Mouse (Mus musculus) hindbrain, embryonic 14.5 days (tissue): ENCODE measurements at regions not wholly inside any gene's neighbourhood (a gene's known extent, or its start where the extent isn't known, plus 50 kb on each side); places are given as distances from the start of the nearest gene placed in this dataset.

Source experiments
- ATAC-seq: fragments of 200-750 bp; cut with Nextera tagmentation; 2 replicates; pipeline ENCODE4 v1.8.0; 2017; ENCODE audit warnings: moderate number of reproducible peaks, mild to moderate bottlenecking, moderate TSS enrichment, moderate library complexity; ENCODE audit not compliant: low FRiP score
- DNase-seq: peaks from one replicate; pipeline ENCODE4 v3.0.0-alpha.2; 2015; ENCODE audit warnings: low spot score
- H3K27ac ChIP-seq: fragments of 300-500 bp; sonication (generic); 2 replicates; pipeline ENCODE4 v1.5.1; 2014; ENCODE audit warnings: mild to moderate bottlenecking, moderate library complexity
- H3K27me3 ChIP-seq: fragments of 300-500 bp; sonication (generic); 2 replicates; pipeline ENCODE4 v1.6.1; 2014; ENCODE audit warnings: mild to moderate bottlenecking, low read length, mixed read lengths; ENCODE audit not compliant: control insufficient read depth, insufficient read depth
- H3K36me3 ChIP-seq: fragments of 300-500 bp; sonication (generic); replicated peaks from 2 replicates; pipeline ENCODE4 v1.6.1; 2014; ENCODE audit not compliant: control insufficient read depth, insufficient read depth
- H3K4me1 ChIP-seq: fragments of 300-500 bp; sonication (generic); replicated peaks from 2 replicates; pipeline ENCODE4 v1.6.1; 2014; ENCODE audit warnings: antibody characterized with exemption, low read length, mixed read lengths; ENCODE audit not compliant: control insufficient read depth, insufficient read depth
- H3K4me2 ChIP-seq: fragments of 300-500 bp; sonication (generic); replicated peaks from 2 replicates; pipeline ENCODE4 v1.6.1; 2014; ENCODE audit warnings: mild to moderate bottlenecking, moderate library complexity
- H3K4me3 ChIP-seq: fragments of 300-500 bp; sonication (generic); replicated peaks from 2 replicates; pipeline ENCODE4 v1.5.1; 2014; ENCODE audit warnings: mild to moderate bottlenecking, low read length
- H3K9ac ChIP-seq: fragments of 300-500 bp; sonication (generic); 2 replicates; pipeline ENCODE4 v1.6.1; 2014
- H3K9me3 ChIP-seq: fragments of 300-500 bp; sonication (generic); 2 replicates; pipeline ENCODE4 v1.6.1; 2016; ENCODE audit warnings: low read length; ENCODE audit not compliant: control insufficient read depth
- WGBS: fragments of 180-500 bp; shearing (Covaris S2); extraction: QIAGEN DNeasy Blood & Tissue Kit; methylation state at CpG from one replicate; pipeline ENCODE4 v1.1.7; 2014; 5-methylcytosine and 5-hydroxymethylcytosine counted together

DNA sequence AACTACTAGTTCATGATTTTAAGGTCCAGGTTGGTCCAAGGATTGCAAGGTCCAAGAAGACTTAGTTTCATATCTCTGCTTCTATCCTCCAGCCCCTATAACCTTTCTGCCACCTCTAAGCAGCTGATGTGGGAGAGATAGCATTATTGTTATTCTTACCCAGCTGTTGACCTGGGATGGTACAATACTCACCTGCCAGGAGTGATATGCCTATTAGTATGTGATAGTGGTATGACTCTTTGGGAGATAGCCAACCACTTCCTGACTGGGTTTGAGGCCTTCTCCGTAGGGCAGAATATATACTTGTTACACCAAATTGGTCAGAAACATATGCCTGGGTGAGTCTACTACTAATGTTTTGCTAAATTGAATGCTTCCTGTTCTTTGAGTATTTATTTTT, 137.4 kb upstream of the Tprg start:
- H3K9me3 ChIP-seq = no peaks in the 10 kb centered on the region

DNA sequence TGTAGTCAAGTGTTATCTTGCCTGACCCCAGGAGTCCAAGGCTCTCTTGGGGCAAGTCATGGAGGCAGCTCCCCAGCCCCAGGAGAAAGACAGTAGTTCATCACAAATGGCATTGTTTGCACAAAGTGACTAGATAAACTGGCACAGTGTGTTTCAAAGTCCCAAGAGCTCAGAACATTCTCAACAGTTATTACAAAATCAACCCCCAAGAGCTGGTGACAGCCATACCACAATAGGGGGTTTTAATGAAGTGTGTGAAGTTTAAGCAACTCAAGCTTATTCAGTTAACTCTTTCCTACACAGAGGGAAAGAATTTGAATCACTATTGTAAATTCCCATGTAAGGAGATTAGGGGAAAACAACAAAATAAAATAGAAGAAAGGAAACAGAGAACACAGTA, 109.7 kb upstream of the Tprg start:
- ATAC-seq (no peak), DNase-seq (no peak)
- Histone ChIP-seq H3K9me3 (no peaks in the 10 kb centered on the region), H3K4me1 (no peaks in the 10 kb centered on the region), H3K36me3 (no peaks in the 10 kb centered on the region), H3K4me2 (no peak overlapping the region), H3K27ac (no peak overlapping the region), H3K9ac (no peak overlapping the region), H3K4me3 (no peak overlapping the region), H3K27me3 (no peaks in the 10 kb centered on the region)

More for the DNA sequence above, 137.4 kb upstream of the Tprg start:
- WGBS = 93% methylated on average over 1 of the region's 1 CpGs
- Histone ChIP-seq H3K27ac (no peak overlapping the region), H3K4me2 (no peak overlapping the region), H3K9ac (no peak overlapping the region), H3K4me3 (no peak overlapping the region), H3K27me3 (no peaks in the 10 kb centered on the region), H3K4me1 (no peaks in the 10 kb centered on the region), H3K36me3 (no peaks in the 10 kb centered on the region)
- ATAC-seq (no peak), DNase-seq (no peak)

- no peaks in the 10 kb centered on the region for H3K36me3 ChIP-seq
- no peak overlapping the region for H3K9ac ChIP-seq
- no peak overlapping the region for H3K27ac ChIP-seq
- ATAC-seq (no peak), DNase-seq (no peak)
- H3K4me2 ChIP-seq = no peak overlapping the region
- H3K27me3 ChIP-seq = no peaks in the 10 kb centered on the region
- H3K4me3 ChIP-seq = no peak overlapping the region
- no peaks in the 10 kb centered on the region for H3K9me3 ChIP-seq
- H3K4me1 ChIP-seq = no peaks in the 10 kb centered on the region
- WGBS = 90% methylated on average over 2 of the region's 2 CpGs
Measured at GRCm38 (mm10) chr16:25178055-25178454, 108.6 kb upstream of the Tprg start.

GRCm38 (mm10) chr16:25181939-25182338, 104.7 kb upstream of the Tprg start:
- H3K4me3 ChIP-seq = no peak overlapping the region
- H3K27me3 ChIP-seq = no peaks in the 10 kb centered on the region
- H3K27ac ChIP-seq = no peak overlapping the region
- no peaks in the 10 kb centered on the region for H3K36me3 ChIP-seq
- no peaks in the 10 kb centered on the region for H3K4me1 ChIP-seq
- no peak for DNase-seq
- WGBS = 90% methylated on average over 6 of the region's 6 CpGs
- no peak for ATAC-seq
- no peaks in the 10 kb centered on the region for H3K9me3 ChIP-seq
- H3K9ac ChIP-seq = no peak overlapping the region
- no peak overlapping the region for H3K4me2 ChIP-seq

- 97% methylated on average over 5 of the region's 5 CpGs for WGBS
Measured at GRCm38 (mm10) chr16:25197079-25197478, 89.5 kb upstream of the Tprg start.

DNA sequence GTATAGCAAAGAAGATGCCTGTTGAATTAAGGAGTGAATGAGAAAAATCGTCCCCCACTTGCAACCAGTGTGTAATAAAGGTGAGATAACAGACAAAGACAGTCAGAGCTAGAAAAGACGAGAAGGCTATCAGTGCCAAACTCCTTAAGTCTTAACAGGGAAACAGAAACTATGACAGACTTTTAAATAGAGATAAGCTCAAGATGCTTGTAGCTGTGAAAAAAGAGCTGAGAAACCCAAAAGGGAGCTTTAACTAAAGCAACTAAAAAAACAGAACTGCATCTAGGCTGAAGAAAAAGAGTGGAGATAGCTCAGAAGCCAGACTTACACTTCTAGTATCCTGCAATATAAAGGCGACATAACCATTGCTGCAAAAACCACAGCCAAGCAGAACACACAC, 87.8 kb upstream of the Tprg start:
- ATAC-seq (no peak), DNase-seq (no peak)
- H3K4me2 ChIP-seq = no peak overlapping the region
- WGBS = 74% methylated on average over 3 of the region's 3 CpGs
- H3K36me3 ChIP-seq = no peaks in the 10 kb centered on the region
- H3K9me3 ChIP-seq = no peaks in the 10 kb centered on the region
- H3K27ac ChIP-seq = no peak overlapping the region
- no peaks in the 10 kb centered on the region for H3K4me1 ChIP-seq
- H3K9ac ChIP-seq = no peak overlapping the region
- H3K4me3 ChIP-seq = no peak overlapping the region
- H3K27me3 ChIP-seq = no peaks in the 10 kb centered on the region

More at GRCm38 (mm10) chr16:25197079-25197478, 89.5 kb upstream of the Tprg start:
- no peak overlapping the region for H3K4me3 ChIP-seq
- no peak overlapping the region for H3K4me2 ChIP-seq
- no peak overlapping the region for H3K27ac ChIP-seq
- H3K36me3 ChIP-seq = no peaks in the 10 kb centered on the region
- no peak for DNase-seq
- no peak overlapping the region for H3K9ac ChIP-seq
- no peaks in the 10 kb centered on the region for H3K9me3 ChIP-seq
- ATAC-seq = no peak
- no peaks in the 10 kb centered on the region for H3K27me3 ChIP-seq
- H3K4me1 ChIP-seq = no peaks in the 10 kb centered on the region

DNA sequence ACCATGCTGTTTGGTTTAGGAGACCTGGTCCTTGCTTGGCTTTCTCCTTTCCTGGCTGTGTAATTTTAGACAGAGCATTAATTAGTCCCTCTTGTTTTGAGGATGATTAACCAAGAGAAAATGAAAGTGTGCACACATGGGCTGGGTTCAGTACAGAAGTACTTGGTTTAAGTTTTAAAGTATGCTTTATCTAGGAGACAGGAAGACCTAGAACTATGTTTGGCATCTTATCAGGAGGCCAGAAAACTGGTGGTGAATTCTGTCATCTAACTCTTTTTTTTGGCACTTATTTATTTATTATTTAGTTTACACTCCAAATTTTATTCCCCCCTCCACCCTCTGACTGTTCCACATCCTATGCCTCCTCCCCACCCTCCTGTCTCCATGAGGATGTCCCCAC, 86.6 kb upstream of the Tprg start:
- H3K27ac ChIP-seq = no peak overlapping the region
- H3K9ac ChIP-seq = no peak overlapping the region
- no peak overlapping the region for H3K4me2 ChIP-seq
- H3K36me3 ChIP-seq = no peaks in the 10 kb centered on the region
- no peaks in the 10 kb centered on the region for H3K4me1 ChIP-seq
- ATAC-seq (no peak), DNase-seq (no peak)
- no peak overlapping the region for H3K4me3 ChIP-seq
- H3K9me3 ChIP-seq = no peaks in the 10 kb centered on the region
- no peaks in the 10 kb centered on the region for H3K27me3 ChIP-seq

- 87% methylated on average over 7 of the region's 7 CpGs for WGBS
- Histone ChIP-seq H3K4me3 (no peak overlapping the region), H3K4me2 (no peak overlapping the region), H3K4me1 (no peaks in the 10 kb centered on the region), H3K36me3 (no peaks in the 10 kb centered on the region), H3K27me3 (no peaks in the 10 kb centered on the region), H3K27ac (no peak overlapping the region), H3K9me3 (no peaks in the 10 kb centered on the region), H3K9ac (no peak overlapping the region)
- DNase-seq (no peak), ATAC-seq (no peak)
Measured at GRCm38 (mm10) chr16:25201094-25201770, 85.4 kb upstream of the Tprg start.

DNA sequence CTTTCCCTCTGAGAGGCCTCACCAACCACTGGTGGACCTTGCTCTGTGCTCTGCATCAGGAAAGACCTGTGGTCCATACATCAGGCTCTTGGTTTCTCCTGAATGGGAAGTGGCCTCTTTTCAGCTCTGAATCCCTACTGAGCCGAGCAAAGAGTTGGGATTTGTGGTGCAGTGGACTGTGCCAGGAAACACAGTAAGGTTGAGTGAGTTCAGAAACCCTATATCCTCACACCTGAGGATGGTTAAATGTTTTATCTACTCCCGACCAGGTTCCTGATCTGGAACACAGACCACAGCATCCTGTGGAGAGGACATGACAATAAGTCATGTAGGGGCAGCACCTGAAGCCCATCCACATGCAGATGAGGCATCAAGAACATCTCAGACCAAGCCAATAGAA, 73.4 kb upstream of the Tprg start:
- no peak overlapping the region for H3K27ac ChIP-seq
- no peak for DNase-seq
- no peak overlapping the region for H3K4me2 ChIP-seq
- 50% methylated on average over 2 of the region's 2 CpGs for WGBS
- no peaks in the 10 kb centered on the region for H3K36me3 ChIP-seq
- H3K4me3 ChIP-seq = no peak overlapping the region
- no peaks in the 10 kb centered on the region for H3K27me3 ChIP-seq
- no peak overlapping the region for H3K9ac ChIP-seq
- H3K9me3 ChIP-seq = no peaks in the 10 kb centered on the region
- H3K4me1 ChIP-seq = no peaks in the 10 kb centered on the region
- no peak for ATAC-seq

DNA sequence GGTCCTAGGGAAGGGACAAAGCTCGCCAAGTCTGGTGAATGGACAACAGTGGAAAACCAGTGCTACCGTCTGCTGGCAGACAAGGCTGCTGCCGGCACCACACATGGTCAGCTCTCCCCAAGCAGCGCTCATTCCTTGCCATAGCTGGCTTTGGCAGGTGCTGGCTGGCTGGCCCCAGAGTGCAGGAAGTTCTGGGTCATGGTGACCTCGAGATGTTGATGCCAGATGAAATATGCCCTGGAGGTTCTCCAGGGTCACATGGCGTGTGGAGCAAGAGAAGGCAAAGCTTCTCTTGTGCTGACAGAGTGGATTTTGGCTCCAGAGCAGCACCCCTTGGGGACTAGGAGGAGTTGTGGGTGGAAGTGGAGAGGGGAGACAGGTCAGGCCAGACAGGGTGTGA, 66.1 kb upstream of the Tprg start:
- no peak overlapping the region for H3K4me3 ChIP-seq
- no peak for ATAC-seq
- 87% methylated on average over 6 of the region's 6 CpGs for WGBS

More for the DNA sequence above, 66.1 kb upstream of the Tprg start:
- H3K4me1 ChIP-seq = no peaks in the 10 kb centered on the region
- H3K27me3 ChIP-seq = no peaks in the 10 kb centered on the region
- no peak overlapping the region for H3K9ac ChIP-seq
- no peak for DNase-seq
- no peak overlapping the region for H3K4me2 ChIP-seq
- H3K36me3 ChIP-seq = no peaks in the 10 kb centered on the region
- H3K9me3 ChIP-seq = no peaks in the 10 kb centered on the region
- H3K27ac ChIP-seq = no peak overlapping the region
